Mouse (Mus musculus): ENCODE measurements at regions not wholly inside any gene's neighbourhood (a gene's known extent, or its start where the extent isn't known, plus 50 kb on each side); places are given as distances from the start of the nearest gene placed in this dataset.

DNA sequence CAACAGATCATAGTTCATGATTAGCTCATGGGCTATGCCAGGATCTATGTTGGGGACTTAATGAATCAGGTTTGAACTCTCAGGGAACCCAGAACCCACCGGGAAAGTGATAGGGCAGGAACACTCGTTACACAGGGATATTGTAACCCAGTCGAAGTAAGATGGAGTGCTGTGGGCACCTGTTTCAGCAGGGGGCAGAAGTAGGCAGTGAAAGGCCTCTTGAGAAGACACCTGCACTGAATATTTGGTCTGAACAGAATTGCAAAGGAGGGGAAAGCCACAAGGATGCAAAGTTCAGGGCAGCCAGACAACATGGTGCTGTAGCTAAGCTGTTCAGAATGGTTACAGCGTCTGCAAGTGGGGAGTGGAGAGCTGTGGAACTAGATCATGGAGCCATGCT, 129.9 kb upstream of the Tut7 start:
- TF ChIP-seq POLR2A (IDR thresholded peaks at IDR 0.05; ENCODE audit: borderline replicate concordance, extremely low read depth, low read depth, low read length) = no peak
- no peak for TF ChIP-seq CTCF (IDR thresholded peaks at IDR 0.05; ENCODE audit: insufficient read depth, low read length)
- DNase-seq = no peak
- 51% methylated on average over 4 of the region's 4 CpGs for WGBS
- Histone ChIP-seq H3K4me3 (replicated peaks; ENCODE audit: extremely low read depth, low read depth, low read length) (no peak overlapping the region), H3K4me1 (ENCODE audit: control insufficient read depth, insufficient read depth, low read length) (no peaks in the 10 kb centered on the region)

- no peak overlapping the region for H3K4me3 ChIP-seq (replicated peaks; ENCODE audit: extremely low read depth, low read depth, low read length)
- no peaks in the 10 kb centered on the region for H3K4me1 ChIP-seq (ENCODE audit: control insufficient read depth, insufficient read depth, low read length)
- 61% methylated on average over 3 of the region's 3 CpGs for WGBS
- DNase-seq = no peak
- TF ChIP-seq POLR2A (IDR thresholded peaks at IDR 0.05; ENCODE audit: borderline replicate concordance, extremely low read depth, low read depth, low read length) (no peak), CTCF (IDR thresholded peaks at IDR 0.05; ENCODE audit: insufficient read depth, low read length) (no peak)
Measured at GRCm38 (mm10) chr13:59952116-59952515, 129.2 kb upstream of the Tut7 start.

GRCm38 (mm10) chr13:59950281-59950680, 127.3 kb upstream of the Tut7 start:
- WGBS = 84% methylated on average over 3 of the region's 3 CpGs
- no peak overlapping the region for H3K4me3 ChIP-seq (replicated peaks; ENCODE audit: extremely low read depth, low read depth, low read length)
- no peak for DNase-seq
- no peaks in the 10 kb centered on the region for H3K4me1 ChIP-seq (ENCODE audit: control insufficient read depth, insufficient read depth, low read length)
- TF ChIP-seq POLR2A (IDR thresholded peaks at IDR 0.05; ENCODE audit: borderline replicate concordance, extremely low read depth, low read depth, low read length) = no peak

DNA sequence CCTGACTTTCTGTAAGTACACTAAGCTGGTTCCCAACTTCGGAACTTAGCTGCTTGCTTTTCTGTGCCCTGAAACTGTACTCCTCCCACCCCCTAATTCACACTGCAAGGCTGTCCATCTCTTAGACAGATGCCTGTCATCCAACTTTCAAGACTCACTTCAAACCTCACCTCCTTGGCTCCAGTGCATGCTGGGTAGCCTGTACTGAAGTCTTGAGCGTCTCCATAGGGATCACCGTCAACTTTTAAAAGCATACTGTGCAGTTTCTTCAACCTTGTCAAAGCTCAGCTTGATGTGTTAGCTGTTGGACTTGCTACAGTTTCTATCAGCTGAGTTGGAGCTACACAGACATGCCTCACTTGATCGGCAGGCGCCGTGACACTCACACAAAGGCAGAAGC, 126.5 kb upstream of the Tut7 start:
- 69% methylated on average over 6 of the region's 6 CpGs for WGBS

GRCm38 (mm10) chr13:59948496-59949138, 125.7 kb upstream of the Tut7 start:
- WGBS = 51% methylated on average over 15 of the region's 15 CpGs
- Histone ChIP-seq H3K4me1 (ENCODE audit: control insufficient read depth, insufficient read depth, low read length) (no peaks in the 10 kb centered on the region), H3K4me3 (replicated peaks; ENCODE audit: extremely low read depth, low read depth, low read length) (no peak overlapping the region)
- DNase-seq = no peak
- TF ChIP-seq POLR2A (IDR thresholded peaks at IDR 0.05; ENCODE audit: borderline replicate concordance, extremely low read depth, low read depth, low read length) = no peak
- TF ChIP-seq CTCF (IDR thresholded peaks at IDR 0.05; ENCODE audit: insufficient read depth, low read length) = no peak

More for the DNA sequence above, 126.5 kb upstream of the Tut7 start:
- H3K4me3 ChIP-seq (replicated peaks; ENCODE audit: extremely low read depth, low read depth, low read length) = no peak overlapping the region
- no peak for TF ChIP-seq CTCF (IDR thresholded peaks at IDR 0.05; ENCODE audit: insufficient read depth, low read length)
- DNase-seq = no peak
- no peaks in the 10 kb centered on the region for H3K4me1 ChIP-seq (ENCODE audit: control insufficient read depth, insufficient read depth, low read length)

DNA sequence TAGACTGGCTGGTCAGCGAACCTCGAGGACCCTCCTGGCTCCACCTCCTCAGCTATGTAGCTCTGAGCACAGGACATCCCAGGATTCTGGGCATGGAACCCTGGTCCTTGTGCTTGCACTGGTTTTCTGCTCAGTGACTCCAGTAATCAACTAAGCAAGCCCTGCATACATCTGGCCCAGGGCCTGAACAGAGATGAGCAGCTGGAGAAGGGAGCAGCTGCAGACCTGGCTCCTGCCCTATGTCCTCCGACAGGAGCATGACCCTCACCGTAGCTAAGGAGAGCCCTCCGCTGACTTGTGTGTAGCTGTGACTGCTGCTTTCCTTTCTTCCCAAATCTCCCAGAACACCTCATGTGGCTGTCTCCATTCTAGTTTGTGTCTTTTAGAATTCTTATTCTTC, 124.5 kb upstream of the Tut7 start:
- Histone ChIP-seq H3K4me1 (ENCODE audit: control insufficient read depth, insufficient read depth, low read length) (no peaks in the 10 kb centered on the region), H3K4me3 (replicated peaks; ENCODE audit: extremely low read depth, low read depth, low read length) (no peak overlapping the region)
- 62% methylated on average over 5 of the region's 5 CpGs for WGBS
- DNase-seq = no peak
- TF ChIP-seq CTCF (IDR thresholded peaks at IDR 0.05; ENCODE audit: insufficient read depth, low read length) = no peak
- TF ChIP-seq POLR2A (IDR thresholded peaks at IDR 0.05; ENCODE audit: borderline replicate concordance, extremely low read depth, low read depth, low read length) = no peak

- no peak for DNase-seq
- 48% methylated on average over 4 of the region's 4 CpGs for WGBS
- H3K4me3 ChIP-seq (replicated peaks; ENCODE audit: extremely low read depth, low read depth, low read length) = no peak overlapping the region
- H3K4me1 ChIP-seq (ENCODE audit: control insufficient read depth, insufficient read depth, low read length) = no peaks in the 10 kb centered on the region
- TF ChIP-seq CTCF (IDR thresholded peaks at IDR 0.05; ENCODE audit: insufficient read depth, low read length) = no peak
- no peak for TF ChIP-seq POLR2A (IDR thresholded peaks at IDR 0.05; ENCODE audit: borderline replicate concordance, extremely low read depth, low read depth, low read length)
Measured at GRCm38 (mm10) chr13:59946509-59946908, 123.6 kb upstream of the Tut7 start.

DNA sequence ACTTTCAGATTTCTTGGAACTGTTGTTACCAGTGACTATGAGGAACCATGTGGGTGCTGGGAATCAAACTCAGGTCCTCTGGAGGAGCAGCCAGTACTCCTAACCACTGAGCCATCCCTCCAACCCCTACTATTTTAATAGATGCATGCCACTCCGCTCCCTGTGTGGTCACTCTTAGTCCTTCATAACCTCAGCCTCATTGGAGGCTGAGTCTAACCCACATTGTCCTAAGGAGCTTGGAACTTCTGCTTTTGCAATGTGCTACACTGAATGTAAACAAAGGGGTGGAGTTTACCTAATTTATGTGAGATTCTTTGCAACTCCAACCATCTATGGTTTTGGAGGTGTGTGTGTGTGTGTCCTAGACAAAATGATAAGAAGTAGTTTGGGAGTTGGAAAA, 122.7 kb upstream of the Tut7 start:
- no peak overlapping the region for H3K4me3 ChIP-seq (replicated peaks; ENCODE audit: extremely low read depth, low read depth, low read length)
- no peaks in the 10 kb centered on the region for H3K4me1 ChIP-seq (ENCODE audit: control insufficient read depth, insufficient read depth, low read length)
- no peak for TF ChIP-seq POLR2A (IDR thresholded peaks at IDR 0.05; ENCODE audit: borderline replicate concordance, extremely low read depth, low read depth, low read length)
- TF ChIP-seq CTCF (IDR thresholded peaks at IDR 0.05; ENCODE audit: insufficient read depth, low read length) = no peak
- WGBS = 79% methylated on average over 1 of the region's 1 CpGs
- no peak for DNase-seq

DNA sequence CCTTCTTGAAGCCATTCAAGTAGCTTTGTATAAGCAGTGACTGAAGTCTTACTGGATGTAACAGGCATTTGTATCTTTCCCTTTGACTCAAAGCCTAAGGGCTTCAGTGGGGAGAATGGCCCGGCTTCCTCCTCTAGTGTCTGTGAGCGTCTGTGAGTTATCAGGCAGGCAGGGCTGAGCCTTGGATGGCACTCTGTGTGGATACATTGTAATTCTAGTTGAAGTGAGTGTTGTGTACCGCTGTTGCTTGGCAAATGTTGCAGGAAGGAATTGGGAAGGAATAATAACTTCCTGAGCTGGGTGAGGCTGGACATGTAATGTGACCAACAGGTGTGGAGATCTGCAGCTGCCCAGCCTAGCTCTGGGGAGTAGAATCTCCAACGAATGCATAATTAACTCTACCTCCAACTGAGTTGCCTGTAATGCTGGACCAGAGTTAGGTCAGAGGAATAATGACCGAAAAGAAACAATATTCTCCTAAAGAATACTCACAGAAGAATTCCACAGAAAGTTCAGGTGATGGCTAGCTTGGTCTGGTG, 120.7 kb upstream of the Tut7 start:
- no peaks in the 10 kb centered on the region for H3K4me1 ChIP-seq (ENCODE audit: control insufficient read depth, insufficient read depth, low read length)
- 53% methylated on average over 5 of the region's 5 CpGs for WGBS
- DNase-seq = no peak
- no peak for TF ChIP-seq CTCF (IDR thresholded peaks at IDR 0.05; ENCODE audit: insufficient read depth, low read length)
- TF ChIP-seq POLR2A (IDR thresholded peaks at IDR 0.05; ENCODE audit: borderline replicate concordance, extremely low read depth, low read depth, low read length) = no peak
- no peak overlapping the region for H3K4me3 ChIP-seq (replicated peaks; ENCODE audit: extremely low read depth, low read depth, low read length)

DNA sequence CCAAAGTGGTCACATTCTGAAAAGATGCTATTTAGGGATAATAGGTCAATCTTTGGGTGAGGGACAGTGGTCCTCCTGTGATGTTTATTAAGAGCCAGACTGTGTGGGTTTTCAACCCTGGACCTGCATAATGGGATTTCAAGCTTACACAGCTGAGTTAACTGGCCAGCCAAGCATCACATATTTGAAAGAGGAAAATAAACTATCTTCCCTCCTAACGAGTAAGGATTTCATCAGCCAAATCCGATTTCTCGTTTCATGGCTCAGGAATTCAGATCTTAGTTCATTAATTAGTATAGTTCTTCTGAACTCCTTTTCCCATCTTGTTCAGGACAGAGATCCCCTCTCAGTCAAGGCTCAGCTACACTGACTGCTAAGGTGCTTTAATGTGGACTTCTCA, 120.1 kb upstream of the Tut7 start:
- 82% methylated on average over 3 of the region's 3 CpGs for WGBS
- TF ChIP-seq CTCF (IDR thresholded peaks at IDR 0.05; ENCODE audit: insufficient read depth, low read length) (no peak), POLR2A (IDR thresholded peaks at IDR 0.05; ENCODE audit: borderline replicate concordance, extremely low read depth, low read depth, low read length) (no peak)
- Histone ChIP-seq H3K4me3 (replicated peaks; ENCODE audit: extremely low read depth, low read depth, low read length) (no peak overlapping the region), H3K4me1 (ENCODE audit: control insufficient read depth, insufficient read depth, low read length) (no peaks in the 10 kb centered on the region)
- no peak for DNase-seq
